Mouse (Mus musculus) cerebellum, adult 2 months (tissue): ENCODE measurements around the gene Col27a1.

Experiments used
- CTCF ChIP-seq: fragments of 200-500 bp; IDR thresholded peaks from 2 replicates; pipeline ENCODE4 v1.5.1; 2011; ENCODE audit warnings: low read depth, mild to moderate bottlenecking, control low read depth, low read length, moderate library complexity, borderline replicate concordance; ENCODE audit not compliant: insufficient read depth
- POLR2A ChIP-seq: fragments of 200-500 bp; IDR thresholded peaks from 2 replicates; pipeline ENCODE4 v1.6.1; 2011; ENCODE audit warnings: low read length, control low read depth, borderline replicate concordance; ENCODE audit not compliant: insufficient read depth

DNA sequence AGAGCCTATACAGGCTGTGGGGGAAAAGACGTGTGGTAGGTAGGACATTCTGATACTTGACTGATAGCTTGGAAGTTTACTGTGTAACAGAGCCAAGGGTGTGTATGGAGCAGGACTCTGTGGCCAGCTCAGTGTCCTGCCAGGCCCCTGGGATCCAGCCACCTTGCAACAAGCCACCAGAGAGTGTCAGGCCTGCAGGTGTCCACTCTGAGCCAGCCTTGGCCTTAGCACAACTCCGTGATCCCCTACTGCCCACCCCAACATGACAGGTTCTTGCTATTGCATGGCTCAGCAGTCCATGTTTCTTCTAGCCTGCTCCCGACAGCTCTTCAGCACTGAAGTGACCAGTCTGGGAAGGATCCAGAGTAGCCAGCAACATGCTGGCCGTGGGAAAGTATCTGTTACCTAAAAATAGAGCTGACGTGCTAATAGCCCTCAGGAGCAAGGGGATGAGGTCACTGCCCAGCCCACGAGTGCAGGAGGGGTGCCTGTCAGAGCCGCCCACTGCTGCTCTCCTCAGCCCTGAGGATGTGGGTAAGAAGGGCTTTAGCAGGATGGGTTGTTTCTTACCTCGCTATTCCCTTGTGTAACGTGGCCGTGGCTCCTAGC is 96.5 kb downstream of the Col27a1 start:
- no peak for TF ChIP-seq POLR2A
- TF ChIP-seq CTCF, result no peak
